Mouse (Mus musculus) CH12.LX (cell line): ENCODE results near the gene Fbxl18. TPM values are rescaled to one million over a fixed set of nuclear protein-coding genes. Genes with fewer than 3 reads are reported as not detected.

Experiments used
- DNase-seq: peaks from one replicate; pipeline ENCODE4 v3.0.0-alpha.2; 2013; ENCODE audit errors: extremely low read depth
- H3K27ac ChIP-seq: 2 replicates; pipeline ENCODE4 v1.5.1; 2012; ENCODE audit warnings: low read depth, mild to moderate bottlenecking, control low read depth, moderate library complexity; ENCODE audit not compliant: insufficient read depth
- H3K27me3 ChIP-seq: replicated peaks from 2 replicates; pipeline ENCODE3; 2012; ENCODE audit warnings: inconsistent platforms
- H3K36me3 ChIP-seq, 2 experiments: replicated peaks in 1 of 2; 2 replicates each; pipeline versions ENCODE3 to v1.6.1; 2012; ENCODE audit warnings: inconsistent platforms in 1 of 2, low read length in 1 of 2, mild to moderate bottlenecking in 1 of 2, mixed read lengths in 1 of 2, moderate library complexity in 1 of 2; ENCODE audit not compliant: control insufficient read depth in 1 of 2, insufficient read depth in 1 of 2
- H3K4me1 ChIP-seq, 2 experiments: 2 replicates each; pipeline ENCODE4 v1.6.1; 2012; ENCODE audit warnings: inconsistent platforms in 1 of 2, moderate library complexity in 1 of 2; ENCODE audit not compliant: insufficient read depth in 2 of 2, control insufficient read depth in 1 of 2
- H3K4me2 ChIP-seq: 2 replicates; pipeline ENCODE4 v1.6.1; 2012; ENCODE audit warnings: low read depth, mild to moderate bottlenecking, control low read depth; ENCODE audit not compliant: poor library complexity, insufficient read depth, severe bottlenecking
- H3K4me3 ChIP-seq, 3 experiments: fragments of 150-350 bp in 1 of 3; sonication (generic) in 1 of 3; replicated peaks in 1 of 3; 2 replicates each; pipeline versions ENCODE3 to v1.5.1; 2011 to 2012; ENCODE audit warnings: low read depth in 2 of 3, low read length in 2 of 3, mild to moderate bottlenecking in 2 of 3, moderate library complexity in 2 of 3, control low read depth in 1 of 3, improper control_type of control experiment in 1 of 3, inconsistent platforms in 1 of 3, mixed read lengths in 1 of 3; ENCODE audit not compliant: poor library complexity in 1 of 3
- H3K79me2 ChIP-seq: replicated peaks from 2 replicates; pipeline ENCODE4 v1.6.1; 2012; ENCODE audit warnings: mild to moderate bottlenecking, moderate library complexity; ENCODE audit not compliant: control insufficient read depth, poor library complexity, insufficient read depth, severe bottlenecking; ENCODE audit errors: extremely low read depth
- H3K9ac ChIP-seq: 2 replicates; pipeline ENCODE4 v1.6.1; 2012; ENCODE audit warnings: low read depth, mild to moderate bottlenecking, control low read depth, moderate library complexity; ENCODE audit not compliant: insufficient read depth
- H3K9me3 ChIP-seq: replicated peaks from 2 replicates; pipeline ENCODE3; 2012; ENCODE audit warnings: low read length, inconsistent platforms, mixed read lengths
- BHLHE40 ChIP-seq: IDR thresholded peaks from 2 replicates; pipeline ENCODE4 v1.6.1; 2011; ENCODE audit warnings: mild to moderate bottlenecking, low read depth, low read length, improper control_type of control experiment
- CHD2 ChIP-seq: IDR thresholded peaks from 2 replicates; pipeline ENCODE4 v1.6.1; 2011; ENCODE audit warnings: low read length, improper control_type of control experiment
- CTCF ChIP-seq, 2 experiments: IDR thresholded peaks in 1 of 2; conservative IDR thresholded peaks in 1 of 2; 2 replicates each; pipeline ENCODE4 v1.5.1; 2011 to 2012; ENCODE audit warnings: low read depth in 2 of 2, low read length in 2 of 2, improper control_type of control experiment in 1 of 2, inconsistent platforms in 1 of 2, mild to moderate bottlenecking in 1 of 2, moderate library complexity in 1 of 2
- E2F4 ChIP-seq: IDR thresholded peaks from 2 replicates; pipeline ENCODE4 v1.6.1; 2011; ENCODE audit warnings: low read depth, low read length, improper control_type of control experiment; ENCODE audit not compliant: insufficient replicate concordance
- ETS1 ChIP-seq: conservative IDR thresholded peaks from 2 replicates; pipeline ENCODE4 v1.6.1; 2012; ENCODE audit warnings: low read depth, mild to moderate bottlenecking, inconsistent platforms, low read length, improper control_type of control experiment, moderate library complexity
- GABPA ChIP-seq: IDR thresholded peaks from 2 replicates; pipeline ENCODE4 v1.6.1; 2012; ENCODE audit warnings: low read depth, low read length, improper control_type of control experiment, inconsistent platforms; ENCODE audit not compliant: insufficient replicate concordance
- HCFC1 ChIP-seq: IDR thresholded peaks from 2 replicates; pipeline ENCODE4 v1.6.1; 2012; ENCODE audit warnings: low read depth, mild to moderate bottlenecking, inconsistent platforms, low read length, improper control_type of control experiment
- IRF4 ChIP-seq: IDR thresholded peaks from 2 replicates; pipeline ENCODE4 v1.6.1; 2014; ENCODE audit warnings: low read depth, mild to moderate bottlenecking, inconsistent platforms, low read length, improper control_type of control experiment
- JUND ChIP-seq: conservative IDR thresholded peaks from 2 replicates; pipeline ENCODE4 v1.6.1; 2011; ENCODE audit warnings: low read depth, low read length, improper control_type of control experiment
- KAT2A ChIP-seq: IDR thresholded peaks from 2 replicates; pipeline ENCODE4 v1.6.1; 2012; ENCODE audit warnings: low read length, improper control_type of control experiment, inconsistent platforms; ENCODE audit not compliant: insufficient replicate concordance
- MAFK ChIP-seq: IDR thresholded peaks from 2 replicates; pipeline ENCODE4 v1.6.1; 2011; ENCODE audit warnings: low read length, improper control_type of control experiment; ENCODE audit not compliant: insufficient replicate concordance
- MAX ChIP-seq: IDR thresholded peaks from 2 replicates; pipeline ENCODE4 v1.6.1; 2011; ENCODE audit warnings: low read length, improper control_type of control experiment
- MAZ ChIP-seq: IDR thresholded peaks from 2 replicates; pipeline ENCODE4 v1.6.1; 2012; ENCODE audit warnings: low read depth, mild to moderate bottlenecking, inconsistent platforms, low read length, improper control_type of control experiment, moderate library complexity
- MEF2A ChIP-seq: IDR thresholded peaks from 2 replicates; pipeline ENCODE4 v1.6.1; 2014; ENCODE audit warnings: low read depth, mild to moderate bottlenecking, inconsistent platforms, low read length, improper control_type of control experiment, borderline replicate concordance
- MXI1 ChIP-seq: IDR thresholded peaks from 2 replicates; pipeline ENCODE4 v1.6.1; 2011; ENCODE audit warnings: mild to moderate bottlenecking, low read depth, low read length, improper control_type of control experiment
- NRF1 ChIP-seq: IDR thresholded peaks from 2 replicates; pipeline ENCODE4 v1.6.1; 2014; ENCODE audit warnings: low read depth, mild to moderate bottlenecking, inconsistent platforms, low read length, improper control_type of control experiment, moderate library complexity
- PAX5 ChIP-seq: IDR thresholded peaks from 2 replicates; pipeline ENCODE4 v1.6.1; 2012; ENCODE audit warnings: low read length, inconsistent platforms, mixed read lengths
- POLR2AphosphoS2 ChIP-seq: IDR thresholded peaks from 2 replicates; pipeline ENCODE4 v1.6.1; 2011; ENCODE audit warnings: low read depth, low read length, improper control_type of control experiment
- RCOR1 ChIP-seq: conservative IDR thresholded peaks from 2 replicates; pipeline ENCODE4 v1.6.1; 2012; ENCODE audit warnings: low read depth, mild to moderate bottlenecking, inconsistent platforms, low read length, improper control_type of control experiment
- SIN3A ChIP-seq: IDR thresholded peaks from 2 replicates; pipeline ENCODE4 v1.6.1; 2012; ENCODE audit warnings: low read length, improper control_type of control experiment, inconsistent platforms
- SMC3 ChIP-seq: IDR thresholded peaks from 2 replicates; pipeline ENCODE4 v1.6.1; 2011; ENCODE audit warnings: low read depth, low read length, improper control_type of control experiment
- UBTF ChIP-seq: IDR thresholded peaks from 2 replicates; pipeline ENCODE4 v1.6.1; 2012; ENCODE audit warnings: low read depth, mild to moderate bottlenecking, inconsistent platforms, low read length, improper control_type of control experiment, moderate library complexity
- USF1 ChIP-seq: IDR thresholded peaks from 2 replicates; pipeline ENCODE4 v1.6.1; 2014; ENCODE audit warnings: low read depth, mild to moderate bottlenecking, inconsistent platforms, low read length, improper control_type of control experiment
- ZC3H11A ChIP-seq: IDR thresholded peaks from 2 replicates; pipeline ENCODE4 v1.6.1; 2012; ENCODE audit warnings: low read depth, mild to moderate bottlenecking, inconsistent platforms, low read length, improper control_type of control experiment
- ZKSCAN1 ChIP-seq: IDR thresholded peaks from 2 replicates; pipeline ENCODE4 v1.6.1; 2012; ENCODE audit warnings: low read depth, inconsistent platforms, low read length, improper control_type of control experiment, borderline replicate concordance
- ZMIZ1 ChIP-seq: IDR thresholded peaks from 2 replicates; pipeline ENCODE4 v1.6.1; 2012; ENCODE audit warnings: low read depth, mild to moderate bottlenecking, inconsistent platforms, low read length, improper control_type of control experiment
- dilution Hi-C: fragments of 300-500 bp; cut with MboI; formaldehyde crosslinking; loops from 2 replicates; pipeline ENCODE4 v1.14.3; 2020; ENCODE audit warnings: low sequenced_read_pairs; ENCODE audit not compliant: extremely low pct_unique_long_range_greater_than_20kb, extremely low pct_ligation_motif_present
- in situ Hi-C: fragments of 300-500 bp; cut with MboI; formaldehyde crosslinking; loops from 3 replicates; pipeline ENCODE4 v1.14.3; 2019; ENCODE audit warnings: low sequenced_read_pairs, low pct_ligation_motif_present, low pct_unique_long_range_greater_than_20kb, mixed read lengths
- polyA plus RNA-seq: library from polyadenylated mRNA; unstranded; fragments of >175 nt; gene quantifications from 2 replicates; pipeline ENCODE4 v1.2.1, GENCODE M21; 2012; ENCODE audit warnings: low read depth; ENCODE audit not compliant: insufficient read length
- total RNA-seq, 2 experiments: library from RNA; depleted of rRNA; stranded (reverse); fragments of 300-350 nt in 1 of 2; fragments of >200 nt in 1 of 2; gene quantifications; 2 replicates each; pipeline ENCODE4 v1.2.3; 2012 to 2014

Gene Fbxl18
- total and polyA plus RNA-seq, 3 experiments, result 3.7 to 6.4 (median 5.5) TPM

DNA sequence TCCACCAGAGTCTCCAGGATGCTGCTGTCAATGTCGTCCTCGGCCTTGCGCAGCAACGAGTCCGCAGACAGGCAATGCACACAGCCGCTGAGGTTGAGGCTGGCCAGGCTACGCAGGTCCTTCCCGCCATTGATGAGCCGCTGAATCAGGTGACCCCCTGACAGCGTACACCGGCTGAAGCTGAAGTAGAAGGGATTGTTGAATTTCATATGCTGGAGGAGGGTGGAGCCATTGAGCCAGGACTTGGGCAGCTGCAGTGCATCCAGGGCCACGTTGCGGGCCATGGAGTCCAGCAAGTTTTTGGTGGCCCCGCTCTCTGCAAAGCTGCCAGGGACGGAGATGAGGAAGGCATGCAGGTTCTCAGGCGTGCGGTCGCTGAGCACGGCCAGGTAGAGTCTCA is 9.0 kb downstream of the Fbxl18 start:
- Histone ChIP-seq H3K4me1 (peaks cover 0 to 7% of the 10 kb centered on the region in 2 experiments; a peak in 2 of 4 replicates), H3K9me3 (no peaks in the 10 kb centered on the region), H3K27me3 (no peaks in the 10 kb centered on the region), H3K36me3 (peaks cover 27 to 73% of the 10 kb centered on the region in 2 experiments), H3K9ac (no peak overlapping the region), H3K4me2 (no peak overlapping the region), H3K4me3 (no peak overlapping the region), H3K79me2 (no peaks in the 10 kb centered on the region; the same call in 1 of the 2 replicates), H3K27ac (no peak overlapping the region)
- no peak for TF ChIP-seq USF1
- TF ChIP-seq POLR2AphosphoS2, result no peak
- TF ChIP-seq SMC3, result no peak
- no peak for TF ChIP-seq CHD2
- no peak for TF ChIP-seq ZKSCAN1
- TF ChIP-seq PAX5, result no peak
- no peak for TF ChIP-seq MXI1
- TF ChIP-seq SIN3A, result no peak
- TF ChIP-seq IRF4, result no peak
- TF ChIP-seq ETS1, result no peak
- no peak for TF ChIP-seq GABPA
- TF ChIP-seq UBTF, result no peak
- no peak for DNase-seq
- in situ Hi-C loops (loop anchor here (5.0 kb wide), 1 partner anchor 46 kb away; no protein-coding TSS in a partner anchor), dilution Hi-C loops (no loop called here)

DNA sequence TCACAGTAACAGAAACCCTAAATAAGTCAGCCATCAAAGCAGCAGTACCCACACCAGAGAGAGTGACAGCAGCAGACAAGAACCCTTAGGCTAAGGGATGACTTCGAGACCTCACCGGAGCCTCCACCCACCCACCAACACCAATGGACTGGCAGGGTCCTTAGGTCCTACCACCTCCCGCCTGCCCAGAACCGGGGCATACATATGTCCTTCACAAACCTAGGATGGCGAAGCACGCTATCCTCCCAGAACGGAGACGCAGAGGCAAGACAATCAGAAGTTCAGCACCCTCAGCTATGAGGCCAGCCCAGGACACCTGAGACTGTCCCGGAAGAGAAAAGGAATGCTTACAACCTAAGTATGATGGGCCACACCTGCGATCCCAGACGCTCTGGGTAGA is 12.8 kb downstream of the Fbxl18 start:
- in situ Hi-C loops, result no loop called here
- Histone ChIP-seq H3K4me3 (no peak overlapping the region), H3K9ac (no peak overlapping the region), H3K27me3 (no peaks in the 10 kb centered on the region)
- TF ChIP-seq MAZ (no peak), KAT2A (no peak), HCFC1 (no peak), BHLHE40 (no peak), MAFK (no peak), RCOR1 (no peak), POLR2AphosphoS2 (no peak), ZMIZ1 (no peak), NRF1 (no peak), ETS1 (no peak), GABPA (no peak), PAX5 (no peak), JUND (no peak), ZC3H11A (no peak), MAX (no peak), IRF4 (no peak), E2F4 (no peak), MEF2A (no peak), CTCF (conservative IDR thresholded peaks at IDR 0.05 in 1 of 2, IDR thresholded peaks at IDR 0.05 in 1 of 2; ENCODE audit: low read depth in 2 of 2, low read length in 2 of 2) (no peak)
- TF ChIP-seq, all 38 proteins: peak for 0
- H3K79me2 ChIP-seq, result no peaks in the 10 kb centered on the region; the same call in 1 of the 2 replicates
- dilution Hi-C loops, result no loop called here
- H3K4me2 ChIP-seq, result no peak overlapping the region
- peaks cover 37 to 81% of the 10 kb centered on the region in 2 experiments for H3K36me3 ChIP-seq
- no peak overlapping the region for H3K27ac ChIP-seq
- peaks cover 0 to 22% of the 10 kb centered on the region in 2 experiments; a peak in 3 of 4 replicates for H3K4me1 ChIP-seq
- DNase-seq, result no peak
- no peaks in the 10 kb centered on the region for H3K9me3 ChIP-seq
